In genomic region chr6:35028023-35028422, GRCm38 (mm10) we compare ENCODE assay signal across 25 mouse cellular contexts. TPM values are rescaled to one million over a fixed set of nuclear protein-coding genes. Genes with fewer than 3 reads are reported as not detected.
DNase-seq lines count a peak whose midpoint lies in the region; ATAC-seq and TF ChIP-seq lines count a peak whose summit lies in the region.
"Had no signal": no experiment of that assay in that cellular context is flagged by ENCODE, and none has a peak within 500 bp of the region (broad histone marks: within the 10 kb centered on the region; RNA-seq: fewer than 3 reads in every experiment).

No protein-coding gene starts in this region.

- no peak overlapping the region for H3K27ac ChIP-seq in midbrain, embryonic 16.5 days (ENCODE audit: low read length)
- no peak overlapping the region for H3K27ac ChIP-seq in midbrain, embryonic 15.5 days
- H3K27ac ChIP-seq in kidney, embryonic 14.5 days (ENCODE audit: low read depth, low read length), result no peak overlapping the region
- H3K27ac ChIP-seq: embryonic facial prominence, embryonic 10.5 days; embryonic facial prominence, embryonic 15.5 days; gastrocnemius, adult 2 months; hindbrain, embryonic 10.5 days; hindbrain, embryonic 15.5 days; kidney, embryonic 15.5 days; limb, embryonic 13.5 days; neural tube, embryonic 12.5 days; stomach, embryonic 15.5 days had no signal

- ATAC-seq in midbrain, embryonic 16.5 days, result peak; percentile 58; the same call in 1 of the 2 replicates
- ATAC-seq in midbrain, embryonic 15.5 days (replicated peaks), result no peak
- ATAC-seq in kidney, embryonic 14.5 days (ENCODE audit: low FRiP score, low TSS enrichment), result no peak
- ATAC-seq: activated CD4-positive, CD25-positive, alpha-beta regulatory T cell, adult 4 months; CD4-positive, CD25-positive, alpha-beta regulatory T cell, adult 4 months; inflammation-experienced regulatory T-cells, adult 6 months had no signal

- DNase-seq in heart, adult 11 months, result peak; percentile 43
- no peak for DNase-seq in heart, adult 8-10 months (ENCODE audit: low spot score)
- DNase-seq in brain, embryonic 14.5 days (ENCODE audit: low read depth), result peak; percentile 68
- DNase-seq in retina, postnatal 1 day, result peak; percentile 84
- DNase-seq: adrenal gland, adult 2 months; adrenal gland, postnatal 36 days; kidney, adult 11 months; kidney, postnatal 25 days; right cerebral cortex, postnatal 14 days had no signal

- H3K4me2 ChIP-seq in midbrain, embryonic 16.5 days (ENCODE audit: low read length), result no peak overlapping the region
- H3K4me2 ChIP-seq in midbrain, embryonic 15.5 days, result no peak overlapping the region
- no peak overlapping the region for H3K4me2 ChIP-seq in kidney, embryonic 14.5 days (replicated peaks; ENCODE audit: low read depth, low read length)
- H3K4me2 ChIP-seq: embryonic facial prominence, embryonic 15.5 days; hindbrain, embryonic 15.5 days; kidney, embryonic 15.5 days; limb, embryonic 13.5 days; liver, embryonic 11.5 days; neural tube, embryonic 12.5 days; stomach, embryonic 15.5 days had no signal

- no peaks in the 10 kb centered on the region for H3K4me1 ChIP-seq in midbrain, embryonic 16.5 days (ENCODE audit: control insufficient read depth, insufficient read depth, low read length)
- peaks cover 2% of the 10 kb centered on the region; the same call in 1 of the 2 replicates for H3K4me1 ChIP-seq in midbrain, embryonic 15.5 days
- no peaks in the 10 kb centered on the region for H3K4me1 ChIP-seq in kidney, embryonic 14.5 days (ENCODE audit: control insufficient read depth, insufficient read depth, low read length)
- H3K4me1 ChIP-seq: neural tube, embryonic 12.5 days had no signal

- no peaks in the 10 kb centered on the region for H3K9me3 ChIP-seq in midbrain, embryonic 16.5 days (replicated peaks; ENCODE audit: control insufficient read depth, low read length, poor library complexity, severe bottlenecking)
- no peaks in the 10 kb centered on the region for H3K9me3 ChIP-seq in midbrain, embryonic 15.5 days
- H3K9me3 ChIP-seq in kidney, embryonic 14.5 days (ENCODE audit: control insufficient read depth, low read length), result no peaks in the 10 kb centered on the region
- H3K9me3 ChIP-seq: embryonic facial prominence, embryonic 10.5 days; embryonic facial prominence, embryonic 15.5 days; hindbrain, embryonic 10.5 days; hindbrain, embryonic 15.5 days; kidney, embryonic 15.5 days; limb, embryonic 13.5 days; neural tube, embryonic 12.5 days; stomach, embryonic 15.5 days had no signal

- no peak overlapping the region for H3K9ac ChIP-seq in midbrain, embryonic 16.5 days (ENCODE audit: low read depth, low read length)
- H3K9ac ChIP-seq in midbrain, embryonic 15.5 days, result no peak overlapping the region
- H3K9ac ChIP-seq in kidney, embryonic 14.5 days (ENCODE audit: low read depth, low read length), result no peak overlapping the region
- H3K9ac ChIP-seq: embryonic facial prominence, embryonic 15.5 days; hindbrain, embryonic 15.5 days; kidney, embryonic 15.5 days; limb, embryonic 13.5 days; neural tube, embryonic 12.5 days; stomach, embryonic 15.5 days had no signal

- no peaks in the 10 kb centered on the region; the same call in 1 of the 2 replicates for H3K36me3 ChIP-seq in midbrain, embryonic 16.5 days (ENCODE audit: control insufficient read depth, insufficient read depth, low read length)
- no peaks in the 10 kb centered on the region for H3K36me3 ChIP-seq in midbrain, embryonic 15.5 days (replicated peaks)
- peaks cover 2% of the 10 kb centered on the region; the same call in 1 of the 2 replicates for H3K36me3 ChIP-seq in kidney, embryonic 14.5 days (ENCODE audit: control insufficient read depth, insufficient read depth, low read length)
- H3K36me3 ChIP-seq: hindbrain, embryonic 15.5 days; stomach, embryonic 15.5 days had no signal

- no peaks in the 10 kb centered on the region for H3K27me3 ChIP-seq in midbrain, embryonic 16.5 days (ENCODE audit: control insufficient read depth, insufficient read depth, low read depth, low read length)
- H3K27me3 ChIP-seq in midbrain, embryonic 15.5 days (replicated peaks), result no peaks in the 10 kb centered on the region
- no peaks in the 10 kb centered on the region for H3K27me3 ChIP-seq in kidney, embryonic 14.5 days (ENCODE audit: control insufficient read depth, insufficient read depth, low read length)
- H3K27me3 ChIP-seq: embryonic facial prominence, embryonic 15.5 days; hindbrain, embryonic 15.5 days; kidney, embryonic 15.5 days; limb, embryonic 13.5 days; neural tube, embryonic 12.5 days; stomach, embryonic 15.5 days had no signal

- H3K4me3 ChIP-seq in midbrain, embryonic 16.5 days (ENCODE audit: low read depth, low read length), result no peak overlapping the region
- no peak overlapping the region for H3K4me3 ChIP-seq in midbrain, embryonic 15.5 days
- H3K4me3 ChIP-seq in kidney, embryonic 14.5 days (ENCODE audit: low read length), result no peak overlapping the region
- H3K4me3 ChIP-seq: embryonic facial prominence, embryonic 10.5 days; embryonic facial prominence, embryonic 15.5 days; gastrocnemius, adult 2 months; hindbrain, embryonic 10.5 days; hindbrain, embryonic 15.5 days; kidney, embryonic 15.5 days; limb, embryonic 13.5 days; neural tube, embryonic 12.5 days; stomach, embryonic 15.5 days had no signal

- WGBS in midbrain, embryonic 16.5 days, result 83% methylated on average over 2 of the region's 2 CpGs
- WGBS in midbrain, embryonic 15.5 days, result 88% methylated on average over 2 of the region's 2 CpGs
- WGBS in kidney, embryonic 14.5 days, result 92% methylated on average over 2 of the region's 2 CpGs

- no peak for TF ChIP-seq POLR2A in brain, embryonic 14.5 days (IDR thresholded peaks at IDR 0.05; ENCODE audit: borderline replicate concordance, extremely low read depth, insufficient read depth, insufficient read length, poor library complexity, severe bottlenecking)

- TF ChIP-seq CTCF in brain, embryonic 14.5 days (IDR thresholded peaks at IDR 0.05; ENCODE audit: borderline replicate concordance, extremely low read depth, insufficient read depth, insufficient read length), result no peak

RNA-seq across cellular contexts. Expression of gene Slc23a4, which starts 39.8 kb away (rescaled TPM):
- under 1 TPM in 2 of 4 experiments, not detected in 2; 0.31 to 0.32 TPM for total RNA-seq in heart, adult 8-10 months (2022)
- polyA plus RNA-seq in midbrain, embryonic 16.5 days (2015; fragmentation: Nextera tagmentation; extraction: Ambion mirVana), result 0.85 and 0.92 TPM in 2 replicates
- polyA plus RNA-seq in midbrain, embryonic 15.5 days (2015; fragmentation: Nextera tagmentation; extraction: Ambion mirVana), result 0.79 and 1.2 TPM in 2 replicates
- 1.7 and 2.0 TPM in 2 replicates for polyA plus RNA-seq in brain, embryonic 14.5 days (2012; rRNA removed)
- 0.44 and 0.61 TPM in 2 replicates for polyA plus RNA-seq in kidney, embryonic 14.5 days (2014; fragmentation: Nextera tagmentation; extraction: Ambion mirVana)
- total RNA-seq: gastrocnemius, adult 2 months had no signal
